Mouse (Mus musculus) R1 (cell line): ENCODE measurements around the gene Hfe2.
A peak's percentile ranks its signal among the peaks of the same experiment; 100 is the strongest.

ENCODE experiments used
- DNase-seq: peaks from one replicate; pipeline ENCODE4 v3.0.0-alpha.2; 2018; ENCODE audit warnings: low read depth, low spot score

The Hfe2 gene

GRCm38 (mm10) chr3:96557694-96558093, 32.7 kb downstream of the Hfe2 start, which contains the start of gene Txnip:
Gene Txnip (plus strand): TSS chr3:96557957.
- DNase-seq: peak; percentile 99

DNA sequence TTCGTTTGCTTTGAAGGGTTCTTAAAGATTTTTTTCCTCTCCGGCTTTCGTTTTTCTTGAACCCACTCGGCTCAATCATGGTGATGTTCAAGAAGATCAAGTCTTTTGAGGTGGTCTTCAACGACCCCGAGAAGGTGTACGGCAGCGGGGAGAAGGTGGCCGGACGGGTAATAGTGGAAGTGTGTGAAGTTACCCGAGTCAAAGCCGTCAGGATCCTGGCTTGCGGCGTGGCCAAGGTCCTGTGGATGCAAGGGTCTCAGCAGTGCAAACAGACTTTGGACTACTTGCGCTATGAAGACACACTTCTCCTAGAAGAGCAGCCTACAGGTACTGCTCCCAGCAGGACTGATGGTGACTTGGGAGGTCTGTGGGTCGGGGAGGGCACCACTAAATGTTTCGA, 33.2 kb downstream of the Hfe2 start:
- DNase-seq: no peak

DNA sequence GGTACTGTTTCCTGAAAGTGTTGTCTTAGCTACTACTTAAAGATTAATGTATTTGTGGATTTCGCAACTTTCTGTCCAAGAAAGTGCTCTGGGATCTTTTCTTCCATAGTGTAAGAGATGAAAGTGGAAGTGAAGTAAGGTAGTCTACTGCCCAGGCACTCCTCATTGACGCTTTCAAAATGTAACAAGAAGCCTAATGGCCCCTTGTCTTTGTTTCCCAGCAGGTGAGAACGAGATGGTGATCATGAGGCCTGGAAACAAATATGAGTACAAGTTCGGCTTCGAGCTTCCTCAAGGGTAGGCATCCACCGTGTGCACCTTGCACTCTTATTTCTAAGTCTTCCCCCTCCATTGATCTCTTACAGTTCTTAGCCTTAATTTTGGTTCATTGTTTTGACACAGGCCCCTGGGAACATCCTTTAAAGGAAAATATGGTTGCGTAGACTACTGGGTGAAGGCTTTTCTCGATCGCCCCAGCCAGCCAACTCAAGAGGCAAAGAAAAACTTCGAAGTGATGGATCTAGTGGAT, 33.8 kb downstream of the Hfe2 start:
- DNase-seq: no peak

- DNase-seq: no peak
Observed at GRCm38 (mm10) chr3:96559398-96559910, 34.5 kb downstream of the Hfe2 start.

DNA sequence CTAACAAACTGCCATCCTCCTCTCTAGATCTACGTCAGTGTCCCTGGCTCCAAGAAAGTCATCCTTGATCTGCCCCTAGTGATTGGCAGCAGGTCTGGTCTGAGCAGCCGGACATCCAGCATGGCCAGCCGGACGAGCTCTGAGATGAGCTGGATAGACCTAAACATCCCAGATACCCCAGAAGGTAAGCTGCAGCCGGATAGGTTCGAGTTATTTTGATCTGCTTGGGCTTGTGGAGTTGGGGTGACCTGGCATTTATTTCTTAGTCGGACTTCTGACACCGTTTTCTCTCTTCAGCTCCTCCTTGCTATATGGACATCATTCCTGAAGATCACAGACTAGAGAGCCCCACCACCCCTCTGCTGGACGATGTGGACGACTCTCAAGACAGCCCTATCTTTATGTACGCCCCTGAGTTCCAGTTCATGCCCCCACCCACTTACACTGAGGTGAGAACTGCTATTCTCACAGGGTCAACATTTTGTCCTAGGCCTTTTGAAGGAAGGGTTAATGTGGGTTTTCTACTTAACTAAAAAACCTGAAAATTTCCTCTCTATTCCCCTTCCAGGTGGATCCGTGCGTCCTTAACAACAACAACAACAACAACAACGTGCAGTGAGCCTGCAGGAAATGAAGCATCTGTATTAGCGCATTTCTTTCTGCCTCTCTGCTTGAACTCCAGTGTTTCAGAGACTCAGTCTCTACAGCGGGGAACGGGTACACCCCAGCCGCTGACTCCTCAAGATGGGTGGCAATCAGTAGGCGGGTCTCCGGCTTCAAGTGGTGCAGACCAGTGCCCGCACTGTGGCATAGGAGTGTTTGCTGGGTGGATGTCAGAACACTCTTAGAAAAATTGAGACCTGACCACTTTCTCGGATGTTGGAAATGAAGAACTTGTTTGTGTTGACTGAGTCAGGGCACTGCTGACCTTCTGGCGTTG, 35.2 kb downstream of the Hfe2 start:
- DNase-seq: no peak

DNA sequence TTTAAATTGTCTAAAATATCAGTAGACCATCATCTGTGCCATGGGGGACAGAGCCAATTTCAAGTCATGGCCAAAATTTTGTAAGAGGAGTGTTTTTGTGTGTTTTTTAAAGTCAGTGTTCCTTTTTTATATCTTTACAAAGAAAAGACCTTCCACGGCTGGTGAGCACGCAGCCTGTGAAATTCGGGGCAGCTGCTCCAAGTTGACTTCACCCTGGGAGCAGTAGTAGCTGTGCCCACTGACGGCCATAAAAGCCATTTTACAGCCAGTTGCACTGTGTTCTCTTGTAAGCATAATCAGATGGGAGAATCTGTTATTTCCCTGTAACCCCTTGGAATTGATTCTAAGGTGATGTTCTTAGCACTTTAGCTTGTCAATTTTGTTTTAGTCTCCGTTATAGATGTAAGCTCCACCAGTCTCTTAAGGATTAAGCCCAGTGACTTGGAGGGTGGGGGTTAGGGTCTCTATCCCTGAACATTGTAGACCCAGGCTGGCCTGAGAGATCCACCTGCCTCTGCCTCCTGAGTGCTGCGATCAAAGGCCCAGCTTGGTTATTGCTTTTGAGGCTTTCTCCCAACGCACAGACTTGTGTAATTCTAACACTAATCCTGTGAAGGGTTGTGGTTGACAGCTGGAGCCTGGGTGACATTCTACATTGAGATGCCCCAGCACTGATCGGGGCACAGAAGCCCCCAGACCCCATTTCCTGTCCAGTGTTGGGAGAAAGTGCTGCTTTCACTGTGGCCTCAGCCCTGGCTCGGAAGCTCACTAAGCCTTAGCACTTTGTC, 36.1 kb downstream of the Hfe2 start:
- no peak for DNase-seq

DNA sequence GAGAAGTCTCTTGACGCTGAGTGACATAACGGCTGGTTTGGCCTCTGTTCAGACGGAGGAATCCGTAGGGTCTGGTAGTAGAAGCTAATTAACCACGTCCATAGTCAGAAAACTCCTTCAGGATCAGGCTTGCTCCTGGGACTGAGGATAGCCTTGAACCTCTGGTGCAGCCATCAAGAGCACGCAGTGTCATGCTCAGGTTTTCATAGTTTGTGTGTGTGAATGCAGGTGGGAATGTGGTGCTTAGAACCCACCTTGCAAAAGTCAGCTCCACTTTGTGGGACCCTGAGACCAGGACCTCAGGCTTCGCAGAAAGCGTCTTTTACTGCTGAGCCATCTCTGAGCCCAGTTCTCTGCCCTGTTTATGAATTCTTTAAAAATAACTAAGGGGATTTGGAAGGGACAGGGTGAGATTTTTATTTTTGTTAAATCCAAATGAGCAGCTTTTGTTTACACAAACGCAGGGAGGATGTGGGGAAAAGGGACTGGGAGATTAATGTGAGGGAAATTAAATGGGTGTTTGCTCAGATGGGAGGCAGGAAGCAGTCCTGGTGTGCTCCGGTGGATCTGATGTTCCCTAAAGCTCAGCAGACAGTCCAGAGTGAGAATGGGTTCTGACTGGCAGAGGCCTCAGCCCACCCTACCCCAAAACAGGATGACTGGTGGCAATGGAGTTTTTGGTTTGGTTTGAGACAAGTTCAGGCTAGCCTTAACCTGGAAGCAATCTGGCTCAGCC, 37.1 kb downstream of the Hfe2 start:
- DNase-seq: peak; percentile 30

- DNase-seq: no peak
Observed at GRCm38 (mm10) chr3:96563267-96563666, 38.3 kb downstream of the Hfe2 start.

GRCm38 (mm10) chr3:96563911-96564632, 39.1 kb downstream of the Hfe2 start:
- peak; percentile 70 for DNase-seq

GRCm38 (mm10) chr3:96564633-96565032, 39.7 kb downstream of the Hfe2 start:
- peak; percentile 93 for DNase-seq

- peak; percentile 95 for DNase-seq
Observed at GRCm38 (mm10) chr3:96565105-96565504, 40.1 kb downstream of the Hfe2 start.

GRCm38 (mm10) chr3:96566661-96567450, 41.9 kb downstream of the Hfe2 start:
- no peak for DNase-seq

DNA sequence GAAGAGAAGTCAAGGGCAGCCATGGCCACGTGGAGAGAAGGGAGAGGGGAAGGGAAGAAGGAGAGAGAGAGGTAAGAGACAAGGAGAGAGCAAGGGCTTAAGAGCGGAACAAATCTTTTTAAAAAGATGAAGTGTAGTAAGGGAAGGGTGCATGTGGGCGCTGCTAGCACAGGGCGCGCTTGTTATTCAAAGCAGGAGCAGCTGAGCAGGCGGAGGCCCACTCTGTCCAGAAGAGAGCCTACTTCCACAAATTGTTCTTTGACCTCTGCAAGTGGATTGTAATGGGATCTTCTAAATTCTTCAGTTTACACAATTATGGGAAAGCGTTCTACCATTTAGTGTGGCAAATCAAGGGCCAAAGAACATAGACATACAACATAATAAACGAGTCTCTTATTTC, 43.6 kb downstream of the Hfe2 start:
- DNase-seq: peak; percentile 42

GRCm38 (mm10) chr3:96569506-96569905, 44.5 kb downstream of the Hfe2 start:
- DNase-seq: no peak

- peak; percentile 84 for DNase-seq
Observed at GRCm38 (mm10) chr3:96569966-96570605, 45.1 kb downstream of the Hfe2 start.

DNA sequence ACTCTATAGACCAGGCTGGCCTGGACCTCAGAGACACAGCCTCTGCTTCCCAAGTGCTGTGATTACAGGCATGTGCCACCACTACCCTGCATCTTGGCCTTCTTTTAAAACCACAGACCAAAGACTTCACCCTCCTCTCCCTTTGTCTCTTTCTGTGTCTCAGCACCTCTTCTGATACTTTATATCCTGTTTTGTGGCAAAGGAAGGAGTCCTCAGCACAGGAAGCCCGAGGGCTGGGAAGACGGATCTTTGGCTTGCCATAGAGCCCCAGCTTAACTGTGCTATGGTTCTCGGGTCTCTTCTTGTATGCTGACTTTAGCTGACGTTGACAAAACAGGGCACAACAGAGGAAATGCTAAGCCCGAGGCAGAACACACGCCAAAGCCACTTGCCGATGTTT, 45.7 kb downstream of the Hfe2 start:
- no peak for DNase-seq

DNA sequence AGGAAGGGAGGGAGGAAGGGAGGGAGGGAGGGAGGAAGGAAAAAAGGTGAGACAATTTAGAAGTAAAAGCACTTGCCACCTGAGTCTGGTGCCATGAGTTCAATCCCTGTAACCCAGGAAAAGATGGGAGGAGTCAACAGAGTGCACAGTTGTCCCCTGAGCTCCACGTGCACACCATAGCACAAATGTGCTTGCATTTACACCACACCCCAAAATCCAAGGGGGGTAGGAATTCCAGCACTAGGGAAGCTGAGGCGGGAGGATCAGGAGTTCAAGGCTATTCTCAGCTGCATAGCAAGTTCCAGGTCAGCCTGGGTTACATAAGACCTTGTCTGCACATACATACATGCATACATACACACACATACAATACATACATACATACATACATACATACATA, 46.4 kb downstream of the Hfe2 start:
- peak; percentile 98 for DNase-seq

- DNase-seq: peak; percentile 90
Observed at GRCm38 (mm10) chr3:96571896-96572698, 47.1 kb downstream of the Hfe2 start.
